23 mouse cellular contexts compared by ENCODE assay signal in genomic region chr6:124999091-124999490, GRCm38 (mm10). TPM values are rescaled to one million over a fixed set of nuclear protein-coding genes. Genes with fewer than 3 reads are reported as not detected.
A peak's percentile ranks its signal among the peaks of the same experiment; 100 is the strongest.
DNase-seq lines count a peak whose midpoint lies in the region; ATAC-seq and TF ChIP-seq lines count a peak whose summit lies in the region.
"Had no signal": no experiment of that assay in that cellular context is flagged by ENCODE, and none has a peak within 500 bp of the region (broad histone marks: within the 10 kb centered on the region; RNA-seq: fewer than 3 reads in every experiment).

No protein-coding gene starts in this region.

- no peak for TF ChIP-seq EP300 in ES-Bruce4 (IDR thresholded peaks at IDR 0.05; ENCODE audit: insufficient read depth, low read depth, low read length)

- H3K9ac ChIP-seq in forebrain, embryonic 13.5 days: no peak overlapping the region
- peak overlapping the region; percentile 75 for H3K9ac ChIP-seq in ES-Bruce4 (ENCODE audit: low read depth, poor library complexity, severe bottlenecking)
- H3K9ac ChIP-seq in hindbrain, embryonic 16.5 days (ENCODE audit: low read depth, low read length): no peak overlapping the region
- H3K9ac ChIP-seq: embryonic facial prominence, embryonic 15.5 days; heart, embryonic 15.5 days; kidney, embryonic 15.5 days; liver, postnatal 0 days; stomach, embryonic 15.5 days had no signal

- no peaks in the 10 kb centered on the region for H3K36me3 ChIP-seq in forebrain, embryonic 10.5 days (replicated peaks)
- no peaks in the 10 kb centered on the region for H3K36me3 ChIP-seq in forebrain, embryonic 13.5 days (ENCODE audit: poor library complexity, severe bottlenecking)
- no peaks in the 10 kb centered on the region for H3K36me3 ChIP-seq in ES-Bruce4 (ENCODE audit: control insufficient read depth, insufficient read depth, low read length, poor library complexity, severe bottlenecking)
- peaks cover 14% of the 10 kb centered on the region for H3K36me3 ChIP-seq in hindbrain, embryonic 16.5 days (ENCODE audit: control insufficient read depth, insufficient read depth, low read length)
- H3K36me3 ChIP-seq: embryonic facial prominence, embryonic 15.5 days; heart, embryonic 15.5 days; kidney, embryonic 15.5 days; stomach, embryonic 15.5 days had no signal

- H3K27me3 ChIP-seq in forebrain, embryonic 10.5 days (ENCODE audit: poor library complexity, severe bottlenecking): peaks cover 88% of the 10 kb centered on the region
- H3K27me3 ChIP-seq in forebrain, embryonic 13.5 days: peaks cover 88% of the 10 kb centered on the region
- H3K27me3 ChIP-seq in ES-Bruce4 (ENCODE audit: control insufficient read depth, insufficient read depth, low read length, poor library complexity, severe bottlenecking): no peaks in the 10 kb centered on the region
- peaks cover 14% of the 10 kb centered on the region for H3K27me3 ChIP-seq in hindbrain, embryonic 16.5 days (replicated peaks; ENCODE audit: control insufficient read depth, insufficient read depth, low read length)

- 0 out of 2 replicates have a peak overlapping the region, but pooled peaks have one; percentile 5 for H3K4me3 ChIP-seq in forebrain, embryonic 10.5 days
- no peak overlapping the region for H3K4me3 ChIP-seq in forebrain, embryonic 13.5 days
- H3K4me3 ChIP-seq in left cerebral cortex, adult 2 months: peak overlapping the region; percentile 77
- peak overlapping the region; percentile 74 for H3K4me3 ChIP-seq in ES-Bruce4 (ENCODE audit: low read depth, low read length)
- H3K4me3 ChIP-seq in hindbrain, embryonic 16.5 days (ENCODE audit: low read length): peak overlapping the region; percentile 77; the same call in 1 of the 2 replicates
- H3K4me3 ChIP-seq: heart, adult 2 months; heart, embryonic 15.5 days; kidney, embryonic 15.5 days had no signal

- no peak for TF ChIP-seq POLR2A in ES-Bruce4 (IDR thresholded peaks at IDR 0.05; ENCODE audit: insufficient read depth, low read length)

- intact Hi-C loops in left cerebral cortex, adult 2 months (cut with DNase I): no loop called here

- TF ChIP-seq CTCF in left cerebral cortex, adult 2 months (IDR thresholded peaks at IDR 0.05): no peak
- TF ChIP-seq CTCF in ES-Bruce4 (IDR thresholded peaks at IDR 0.05; ENCODE audit: low read depth, low read length): no peak

- H3K4me2 ChIP-seq in forebrain, embryonic 13.5 days: no peak overlapping the region
- peak overlapping the region; percentile 80; the same call in 1 of the 2 replicates for H3K4me2 ChIP-seq in hindbrain, embryonic 16.5 days (ENCODE audit: low read length)
- H3K4me2 ChIP-seq: heart, embryonic 15.5 days had no signal

- H3K4me1 ChIP-seq in forebrain, embryonic 10.5 days: peaks cover 38% of the 10 kb centered on the region
- peaks cover 26% of the 10 kb centered on the region for H3K4me1 ChIP-seq in forebrain, embryonic 13.5 days
- peaks cover 4% of the 10 kb centered on the region for H3K4me1 ChIP-seq in ES-Bruce4 (ENCODE audit: control insufficient read depth, insufficient read depth, low read length)
- H3K4me1 ChIP-seq in hindbrain, embryonic 16.5 days (ENCODE audit: control insufficient read depth, insufficient read depth, low read depth, low read length): peaks cover 16% of the 10 kb centered on the region

- no peak overlapping the region for H3K27ac ChIP-seq in forebrain, embryonic 10.5 days
- no peak overlapping the region for H3K27ac ChIP-seq in forebrain, embryonic 13.5 days
- peak overlapping the region; percentile 95 for H3K27ac ChIP-seq in left cerebral cortex, adult 2 months
- peak overlapping the region; percentile 33 for H3K27ac ChIP-seq in ES-Bruce4 (ENCODE audit: insufficient read depth, low read length)
- no peak overlapping the region for H3K27ac ChIP-seq in hindbrain, embryonic 16.5 days (ENCODE audit: low read depth, low read length)
- H3K27ac ChIP-seq: embryonic facial prominence, embryonic 15.5 days; heart, adult 2 months; heart, embryonic 15.5 days; kidney, embryonic 15.5 days; stomach, embryonic 15.5 days had no signal

- ATAC-seq in forebrain, embryonic 13.5 days: no peak
- no peak for ATAC-seq in hindbrain, embryonic 16.5 days
- ATAC-seq: intestine, embryonic 16.5 days; liver, postnatal 0 days had no signal

- DNase-seq in forebrain, embryonic 10.5 days (ENCODE audit: extremely low spot score, low spot score): no peak
- DNase-seq in left cerebral cortex, adult 2 months (ENCODE audit: extremely low spot score in 1 of 2, low spot score in 2 of 2): no peak
- DNase-seq in left cerebral cortex, adult 8-10 months (ENCODE audit: low spot score in 2 of 2): no peak
- DNase-seq in right cerebral cortex, postnatal 4 days: no peak
- no peak for DNase-seq in kidney, postnatal 14 days
- DNase-seq: adrenal gland, adult 8-10 months; cerebellum, postnatal 10 days; gastrocnemius, postnatal 10 days; heart, adult 2 months; heart, postnatal 4 days; liver, postnatal 0 days; lung, postnatal 10 days; right cerebral cortex, postnatal 14 days; thymus, adult 2 months had no signal

- 31% methylated on average over 14 of the region's 14 CpGs for WGBS in forebrain, embryonic 10.5 days
- WGBS in forebrain, embryonic 13.5 days: 32% methylated on average over 13 of the region's 14 CpGs
- WGBS in hindbrain, embryonic 16.5 days: 40% methylated on average over 14 of the region's 14 CpGs

- H3K9me3 ChIP-seq in forebrain, embryonic 10.5 days: no peaks in the 10 kb centered on the region
- no peaks in the 10 kb centered on the region for H3K9me3 ChIP-seq in forebrain, embryonic 13.5 days (replicated peaks)
- H3K9me3 ChIP-seq in ES-Bruce4 (replicated peaks; ENCODE audit: control insufficient read depth, insufficient read depth, low read length, poor library complexity, severe bottlenecking): no peaks in the 10 kb centered on the region
- H3K9me3 ChIP-seq in hindbrain, embryonic 16.5 days (ENCODE audit: control insufficient read depth, low read length): no peaks in the 10 kb centered on the region
- H3K9me3 ChIP-seq: embryonic facial prominence, embryonic 15.5 days; heart, embryonic 15.5 days; kidney, embryonic 15.5 days; stomach, embryonic 15.5 days had no signal

RNA-seq across cellular contexts. Expression of gene Pianp, which starts 2.6 kb away (rescaled TPM):
- polyA plus RNA-seq in forebrain, embryonic 10.5 days (2016; fragmentation: Nextera tagmentation; extraction: Ambion mirVana): 1.4 and 1.7 TPM in 2 replicates
- polyA plus RNA-seq in forebrain, embryonic 13.5 days (2015; fragmentation: Nextera tagmentation; extraction: Ambion mirVana): 13.0 and 16.1 TPM in 2 replicates
- total RNA-seq in left cerebral cortex, adult 2 months (2021): 100 to 1,000 TPM; 176 to 191 TPM
- total RNA-seq in left cerebral cortex, adult 8-10 months (2022): 100 to 1,000 TPM; 146 to 232 (median 185) TPM
- 14.3 and 21.4 TPM in 2 replicates for polyA plus RNA-seq in ES-Bruce4 (2011; ENCODE audit: insufficient read depth, insufficient read length, low read depth, missing spikeins)
- 67.4 and 77.9 TPM in 2 replicates for polyA plus RNA-seq in hindbrain, embryonic 16.5 days (2015; fragmentation: Nextera tagmentation; extraction: Ambion mirVana)
- total RNA-seq: liver, adult 2 months had no signal

RNA-seq across cellular contexts. Expression of gene Zfp384, which starts 9.9 kb away (rescaled TPM):
- 8.2 and 12.1 TPM in 2 replicates for polyA plus RNA-seq in forebrain, embryonic 10.5 days (2016; fragmentation: Nextera tagmentation; extraction: Ambion mirVana)
- polyA plus RNA-seq in forebrain, embryonic 13.5 days (2015; fragmentation: Nextera tagmentation; extraction: Ambion mirVana): 18.1 and 19.9 TPM in 2 replicates
- total RNA-seq in left cerebral cortex, adult 2 months (2021): 10 to 100 TPM; 48.2 to 50.6 TPM
- 10 to 100 TPM; 36.8 to 48.5 (median 40.5) TPM for total RNA-seq in left cerebral cortex, adult 8-10 months (2022)
- 32.4 and 33.8 TPM in 2 replicates for polyA plus RNA-seq in ES-Bruce4 (2011; ENCODE audit: insufficient read depth, insufficient read length, low read depth, missing spikeins)
- 11.6 and 15.2 TPM in 2 replicates for polyA plus RNA-seq in hindbrain, embryonic 16.5 days (2015; fragmentation: Nextera tagmentation; extraction: Ambion mirVana)

RNA-seq across cellular contexts. Expression of gene Cops7a, which starts 33.8 kb away (rescaled TPM):
- 136 and 143 TPM in 2 replicates for polyA plus RNA-seq in forebrain, embryonic 10.5 days (2016; fragmentation: Nextera tagmentation; extraction: Ambion mirVana)
- polyA plus RNA-seq in forebrain, embryonic 13.5 days (2015; fragmentation: Nextera tagmentation; extraction: Ambion mirVana): 89.0 and 99.3 TPM in 2 replicates
- 100 to 1,000 TPM; 148 to 156 TPM for total RNA-seq in left cerebral cortex, adult 2 months (2021)
- total RNA-seq in left cerebral cortex, adult 8-10 months (2022): 100 to 1,000 TPM; 154 to 177 (median 165) TPM
- polyA plus RNA-seq in ES-Bruce4 (2011; ENCODE audit: insufficient read depth, insufficient read length, low read depth, missing spikeins): 145 and 154 TPM in 2 replicates
- 107 TPM in 2 replicates for polyA plus RNA-seq in hindbrain, embryonic 16.5 days (2015; fragmentation: Nextera tagmentation; extraction: Ambion mirVana)

RNA-seq across cellular contexts. Expression of gene Ing4, which starts 40.5 kb away (rescaled TPM):
- polyA plus RNA-seq in forebrain, embryonic 10.5 days (2016; fragmentation: Nextera tagmentation; extraction: Ambion mirVana): 117 and 121 TPM in 2 replicates
- 190 and 200 TPM in 2 replicates for polyA plus RNA-seq in forebrain, embryonic 13.5 days (2015; fragmentation: Nextera tagmentation; extraction: Ambion mirVana)
- 10 to 100 TPM; 49.5 to 56.6 TPM for total RNA-seq in left cerebral cortex, adult 2 months (2021)
- 10 to 100 TPM; 52.5 to 59.2 (median 54.2) TPM for total RNA-seq in left cerebral cortex, adult 8-10 months (2022)
- polyA plus RNA-seq in ES-Bruce4 (2011; ENCODE audit: insufficient read depth, insufficient read length, low read depth, missing spikeins): 44.0 and 54.7 TPM in 2 replicates
- 133 and 137 TPM in 2 replicates for polyA plus RNA-seq in hindbrain, embryonic 16.5 days (2015; fragmentation: Nextera tagmentation; extraction: Ambion mirVana)

RNA-seq across cellular contexts. Expression of gene Acrbp, which starts 50.4 kb away (rescaled TPM):
- 12.8 and 12.9 TPM in 2 replicates for polyA plus RNA-seq in forebrain, embryonic 10.5 days (2016; fragmentation: Nextera tagmentation; extraction: Ambion mirVana)
- polyA plus RNA-seq in forebrain, embryonic 13.5 days (2015; fragmentation: Nextera tagmentation; extraction: Ambion mirVana): 19.1 and 20.9 TPM in 2 replicates
- total RNA-seq in left cerebral cortex, adult 2 months (2021): 10 to 100 TPM; 12.2 to 18.4 TPM
- 10 to 100 TPM in 2 of 4 experiments, 1 to 10 TPM in 2; 8.6 to 12.1 (median 10.1) TPM for total RNA-seq in left cerebral cortex, adult 8-10 months (2022)
- polyA plus RNA-seq in ES-Bruce4 (2011; ENCODE audit: insufficient read depth, insufficient read length, low read depth, missing spikeins): 25.3 and 25.7 TPM in 2 replicates
- 18.2 and 20.9 TPM in 2 replicates for polyA plus RNA-seq in hindbrain, embryonic 16.5 days (2015; fragmentation: Nextera tagmentation; extraction: Ambion mirVana)

Comparison
In these comparisons a context has a peak if more than half of its experiments do, and no peak if none do; other contexts are left out.
1. H3K27ac ChIP-seq: peak in left cerebral cortex, adult 2 months (single experiment) and ES-Bruce4 (single experiment); none in forebrain, embryonic 10.5 days (single experiment), forebrain, embryonic 13.5 days (single experiment) and hindbrain, embryonic 16.5 days (single experiment).